Mouse (Mus musculus) small intestine, adult 2 months (tissue): ENCODE data around the gene Plxdc2.

Source experiments
- CTCF ChIP-seq: fragments of 200-500 bp; IDR thresholded peaks from 2 replicates; pipeline ENCODE4 v1.5.1; 2012; ENCODE audit warnings: low read depth, mild to moderate bottlenecking, control low read depth, inconsistent platforms, low read length, moderate library complexity, mixed read lengths; ENCODE audit not compliant: insufficient replicate concordance, insufficient read length; ENCODE audit errors: extremely low read depth
- POLR2A ChIP-seq: fragments of 200-500 bp; IDR thresholded peaks from 2 replicates; pipeline ENCODE4 v1.6.1; 2012; ENCODE audit warnings: low read depth, mild to moderate bottlenecking, control low read depth, inconsistent platforms, low read length, moderate library complexity

GRCm38 (mm10) chr2:16578153-16578552 lies 222.0 kb downstream of the Plxdc2 start:
- TF ChIP-seq CTCF (no peak), POLR2A (no peak)
